Mouse (Mus musculus) hindbrain, embryonic 13.5 days (tissue): ENCODE measurements around the gene Tmem266. TPM values are rescaled to one million over a fixed set of nuclear protein-coding genes. Genes with fewer than 3 reads are reported as not detected.
A peak's percentile ranks its signal among the peaks of the same experiment; 100 is the strongest.

Experiments
- ATAC-seq: fragments of 200-750 bp; cut with Nextera tagmentation; 2 replicates; pipeline ENCODE4 v1.8.0; 2017; ENCODE audit warnings: moderate TSS enrichment; ENCODE audit not compliant: low FRiP score
- H3K27ac ChIP-seq: fragments of 300-500 bp; sonication (generic); 2 replicates; pipeline ENCODE4 v1.5.1; 2015; ENCODE audit warnings: inconsistent platforms, mild to moderate bottlenecking, moderate library complexity
- H3K27me3 ChIP-seq: fragments of 300-500 bp; sonication (generic); 2 replicates; pipeline ENCODE4 v1.6.1; 2015; ENCODE audit warnings: mild to moderate bottlenecking, inconsistent platforms
- H3K36me3 ChIP-seq: fragments of 300-500 bp; sonication (generic); 2 replicates; pipeline ENCODE4 v1.6.1; 2015; ENCODE audit warnings: mild to moderate bottlenecking, inconsistent platforms
- H3K4me1 ChIP-seq: fragments of 300-500 bp; sonication (generic); replicated peaks from 2 replicates; pipeline ENCODE4 v1.6.1; 2015; ENCODE audit warnings: inconsistent platforms
- H3K4me2 ChIP-seq: fragments of 300-500 bp; sonication (generic); 2 replicates; pipeline ENCODE4 v1.6.1; 2015; ENCODE audit warnings: inconsistent platforms, mild to moderate bottlenecking, moderate library complexity
- H3K4me3 ChIP-seq: fragments of 300-500 bp; sonication (generic); 2 replicates; pipeline ENCODE4 v1.5.1; 2015; ENCODE audit warnings: mild to moderate bottlenecking, inconsistent platforms
- H3K9ac ChIP-seq: fragments of 300-500 bp; sonication (generic); 2 replicates; pipeline ENCODE4 v1.6.1; 2015; ENCODE audit warnings: mild to moderate bottlenecking, inconsistent platforms
- H3K9me3 ChIP-seq: fragments of 300-500 bp; sonication (generic); 2 replicates; pipeline ENCODE4 v1.6.1; 2016; ENCODE audit warnings: inconsistent platforms
- WGBS: fragments of 180-500 bp; shearing (Covaris S2); methylation state at CpG from one replicate; pipeline ENCODE4 v1.1.7; 2015; 5-methylcytosine and 5-hydroxymethylcytosine counted together
- polyA plus RNA-seq: library from polyadenylated mRNA; unstranded; fragments of >200 nt; fragmentation: Nextera tagmentation; extraction: Ambion mirVana; gene quantifications from 2 replicates; pipeline ENCODE4 v1.2.1, GENCODE M21; 2015

Tmem266 gene
- polyA plus RNA-seq, 1 experiment from 2014 or later, result 3.1 TPM

DNA sequence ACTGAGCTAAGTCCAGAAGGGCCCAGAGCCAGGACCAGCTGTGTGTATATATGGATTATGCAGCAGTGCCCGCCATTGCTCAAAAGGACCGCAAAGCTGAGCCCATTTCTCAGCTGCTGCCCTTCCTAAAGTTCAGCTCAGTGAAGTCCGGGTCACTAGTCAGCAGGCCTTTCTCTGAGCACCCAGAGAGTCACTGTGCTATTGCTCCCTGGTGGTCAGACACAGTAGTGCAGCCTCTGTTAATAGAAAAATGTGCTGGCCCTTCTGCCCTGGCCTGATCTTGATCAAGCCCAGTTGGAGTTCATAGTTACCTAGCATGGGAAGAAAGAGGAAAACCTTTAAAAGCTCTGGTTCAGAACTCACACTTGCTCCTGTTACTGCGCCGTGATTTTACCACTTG lies 55.7 kb downstream of the Tmem266 start:
- 27% methylated on average over 5 of the region's 5 CpGs for WGBS
- no peak for ATAC-seq

DNA sequence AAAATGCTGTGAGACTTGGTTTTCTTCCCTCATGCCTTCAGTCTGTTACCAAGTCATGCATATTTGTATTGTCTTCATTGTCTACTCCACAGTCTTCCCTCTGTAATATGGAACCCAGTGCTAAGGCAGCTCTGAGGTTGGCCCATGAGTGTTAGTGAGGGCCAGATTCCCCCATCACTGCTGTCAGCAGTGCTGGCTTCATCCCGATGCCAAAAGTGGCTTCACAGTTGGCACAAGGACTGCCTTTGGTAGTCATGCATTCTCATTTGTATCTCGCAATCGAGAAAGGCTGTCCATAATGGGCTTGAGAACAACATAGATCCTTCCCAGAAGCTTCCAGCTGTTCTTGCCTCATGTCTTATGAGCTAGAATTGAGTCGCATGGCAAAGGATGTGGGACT lies 59.4 kb downstream of the Tmem266 start:
- ATAC-seq, result no peak
- no peaks in the 10 kb centered on the region for H3K36me3 ChIP-seq

More for the DNA sequence above, 55.7 kb downstream of the Tmem266 start:
- Histone ChIP-seq H3K36me3 (no peaks in the 10 kb centered on the region), H3K27me3 (no peaks in the 10 kb centered on the region), H3K4me1 (no peaks in the 10 kb centered on the region), H3K9ac (no peak overlapping the region), H3K9me3 (no peaks in the 10 kb centered on the region), H3K4me3 (no peak overlapping the region), H3K27ac (no peak overlapping the region), H3K4me2 (no peak overlapping the region)

DNA sequence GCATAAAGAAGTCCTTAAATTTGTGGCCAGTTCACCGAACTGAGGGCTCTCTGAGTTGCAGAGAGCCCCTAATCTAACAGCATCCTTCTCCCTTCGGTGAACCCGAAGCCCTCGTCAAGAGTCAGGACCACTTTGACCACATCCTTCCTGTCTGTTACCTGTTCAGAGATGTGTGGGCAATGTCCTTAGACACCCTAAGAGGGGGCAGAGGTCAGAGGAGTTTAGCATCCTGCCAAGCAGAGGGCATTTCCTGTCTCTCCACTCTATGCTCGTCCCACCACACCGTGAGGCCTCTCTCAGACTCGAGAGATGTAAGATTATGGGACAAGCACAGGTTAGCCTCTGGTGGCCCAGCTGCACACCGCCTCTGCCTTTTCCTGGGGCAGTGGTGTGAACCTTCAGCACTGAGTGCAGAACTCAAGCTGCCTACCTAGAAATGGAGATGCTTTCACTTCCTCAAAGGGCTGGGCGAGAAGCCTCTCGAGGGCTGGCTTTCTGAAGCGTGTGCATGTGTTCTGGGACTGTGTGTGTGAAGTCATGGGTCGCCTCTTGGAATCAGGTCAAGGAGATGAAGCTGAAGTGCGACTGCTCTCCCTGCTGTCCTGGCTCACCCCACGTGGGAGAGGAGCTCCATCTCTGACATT lies 61.3 kb downstream of the Tmem266 start:
- no peak for ATAC-seq
- Histone ChIP-seq H3K9me3 (no peaks in the 10 kb centered on the region), H3K27ac (no peak overlapping the region), H3K4me2 (no peak overlapping the region), H3K36me3 (no peaks in the 10 kb centered on the region), H3K27me3 (no peaks in the 10 kb centered on the region), H3K9ac (no peak overlapping the region), H3K4me1 (peaks cover 6% of the 10 kb centered on the region), H3K4me3 (no peak overlapping the region)
- 85% methylated on average over 14 of the region's 14 CpGs for WGBS

More for the DNA sequence above, 59.4 kb downstream of the Tmem266 start:
- 95% methylated on average over 4 of the region's 4 CpGs for WGBS
- H3K4me2 ChIP-seq, result no peak overlapping the region
- H3K27ac ChIP-seq, result no peak overlapping the region
- no peak overlapping the region for H3K4me3 ChIP-seq
- no peak overlapping the region for H3K9ac ChIP-seq
- no peaks in the 10 kb centered on the region for H3K9me3 ChIP-seq
- no peaks in the 10 kb centered on the region for H3K4me1 ChIP-seq
- no peaks in the 10 kb centered on the region for H3K27me3 ChIP-seq

DNA sequence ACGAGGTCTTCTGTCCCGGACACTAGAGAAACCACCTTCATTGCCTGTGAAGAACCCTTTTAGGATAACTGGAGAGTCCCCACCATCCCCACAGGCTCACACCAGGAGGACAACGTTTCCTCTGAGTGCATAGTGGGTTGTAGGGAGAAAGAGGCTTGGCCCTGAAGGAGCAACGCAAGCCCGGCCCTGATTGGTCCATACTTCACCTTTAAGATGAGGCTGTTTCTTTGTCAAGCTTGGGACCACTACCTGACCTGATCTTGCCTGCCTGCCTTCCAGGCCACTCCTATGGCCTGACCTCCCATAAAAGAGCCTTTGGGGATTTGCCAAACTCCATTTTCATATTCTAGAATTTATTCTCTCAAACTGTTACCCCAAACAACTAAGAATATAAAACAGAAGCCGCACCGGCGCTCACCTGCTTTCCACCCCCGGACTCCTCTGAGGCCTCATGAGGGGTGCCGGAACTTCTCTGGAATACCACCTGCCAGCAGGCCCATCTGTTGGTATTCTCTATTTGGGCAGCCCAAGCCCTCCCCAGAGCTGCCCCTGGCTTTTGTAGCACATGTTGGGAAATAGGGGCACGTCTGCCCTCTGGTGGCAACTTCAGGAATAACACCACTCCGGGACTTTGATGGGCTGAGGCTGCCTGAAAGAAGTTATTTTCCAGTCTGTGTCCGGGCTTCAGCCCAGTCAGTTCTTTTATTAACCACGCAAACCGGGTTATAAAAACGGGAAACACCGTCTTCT lies 65.4 kb downstream of the Tmem266 start:
- WGBS, result 31% methylated on average over 17 of the region's 17 CpGs
- H3K36me3 ChIP-seq, result no peaks in the 10 kb centered on the region

DNA sequence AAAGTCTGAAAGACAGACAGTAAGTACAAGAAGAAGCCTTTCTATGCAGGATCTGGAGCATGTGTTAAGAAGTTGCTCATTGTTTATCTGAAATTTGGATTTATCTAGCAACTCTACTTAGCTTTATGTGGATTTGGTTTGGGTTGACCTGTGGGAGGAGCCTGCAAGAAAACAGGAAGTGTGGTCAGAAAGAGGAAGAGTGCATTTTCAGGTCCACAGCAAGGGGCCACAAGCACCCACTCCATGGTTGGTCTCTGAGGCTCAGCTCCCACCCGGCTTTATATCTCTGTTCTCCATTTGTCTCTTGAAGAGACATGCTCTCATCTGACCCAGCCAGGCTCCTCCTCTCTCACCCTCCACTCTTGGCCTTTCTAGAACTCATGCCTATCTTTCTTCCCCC lies 68.9 kb downstream of the Tmem266 start:
- Histone ChIP-seq H3K4me3 (no peak overlapping the region), H3K9ac (no peak overlapping the region), H3K4me1 (peaks cover 6% of the 10 kb centered on the region), H3K27ac (no peak overlapping the region), H3K9me3 (no peaks in the 10 kb centered on the region), H3K36me3 (0 out of 2 replicates have a peak, but pooled peaks cover 2% of the 10 kb centered on the region), H3K4me2 (no peak overlapping the region), H3K27me3 (no peaks in the 10 kb centered on the region)
- ATAC-seq, result no peak
- 90% methylated on average over 1 of the region's 1 CpGs for WGBS

More for the DNA sequence above, 65.4 kb downstream of the Tmem266 start:
- Histone ChIP-seq H3K27ac (no peak overlapping the region), H3K9me3 (no peaks in the 10 kb centered on the region), H3K9ac (no peak overlapping the region), H3K4me1 (peaks cover 6% of the 10 kb centered on the region), H3K4me2 (0 out of 2 replicates have a peak overlapping the region, but pooled peaks have one; percentile 6), H3K4me3 (no peak overlapping the region), H3K27me3 (no peaks in the 10 kb centered on the region)
- peak; percentile 69; the same call in 1 of the 2 replicates for ATAC-seq

DNA sequence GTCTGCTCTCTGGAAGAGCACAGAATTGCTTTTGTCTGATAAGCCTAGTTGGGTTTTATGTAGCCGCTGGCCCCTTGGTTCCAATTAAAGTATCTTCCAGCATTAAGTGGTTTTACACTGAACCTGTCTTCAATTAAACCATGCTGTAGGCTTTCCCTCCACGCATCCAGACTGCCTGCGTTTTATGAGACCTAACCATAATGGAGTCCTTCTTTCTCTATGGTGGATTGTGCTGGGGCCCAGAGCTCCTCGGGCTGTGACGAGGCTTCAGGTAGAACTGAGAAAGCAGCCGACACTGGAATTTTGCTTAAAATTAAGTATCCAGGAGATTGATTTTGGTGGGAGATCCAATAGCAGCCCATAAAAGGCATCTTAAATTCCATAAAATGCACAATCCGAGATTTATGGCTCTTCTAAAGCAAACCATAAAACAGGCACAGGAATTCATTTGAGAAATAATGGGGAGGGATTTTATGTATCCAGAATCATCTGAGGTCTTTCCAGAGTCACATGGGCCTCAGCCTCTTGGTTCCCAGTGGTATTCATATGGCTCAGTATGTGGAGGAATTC lies 72.4 kb downstream of the Tmem266 start:
- Histone ChIP-seq H3K27ac (no peak overlapping the region), H3K4me3 (no peak overlapping the region), H3K4me2 (no peak overlapping the region), H3K4me1 (no peaks in the 10 kb centered on the region), H3K36me3 (0 out of 2 replicates have a peak, but pooled peaks cover 3% of the 10 kb centered on the region), H3K27me3 (no peaks in the 10 kb centered on the region), H3K9ac (no peak overlapping the region), H3K9me3 (no peaks in the 10 kb centered on the region)
- ATAC-seq, result no peak
- 89% methylated on average over 7 of the region's 7 CpGs for WGBS

DNA sequence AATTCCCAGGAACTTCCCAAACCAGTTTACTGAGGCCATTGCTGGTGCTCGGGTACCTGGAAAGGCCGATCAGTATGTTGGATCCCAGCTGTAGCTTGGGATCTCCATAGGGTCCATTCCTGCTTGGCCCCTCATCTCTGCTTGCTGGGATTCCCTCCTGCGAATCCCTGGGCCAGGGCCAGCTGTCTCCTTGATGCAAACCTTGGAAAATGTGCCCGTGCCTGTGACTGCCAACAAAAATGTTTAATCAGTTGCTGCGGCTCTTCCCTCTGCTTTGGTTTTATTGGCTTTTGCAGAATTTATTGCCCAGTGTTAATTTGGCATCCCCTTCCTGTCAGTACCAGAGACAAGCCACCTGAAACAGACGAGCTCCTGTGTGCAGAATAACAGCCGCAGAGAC lies 75.6 kb downstream of the Tmem266 start:
- Histone ChIP-seq H3K4me2 (no peak overlapping the region), H3K9ac (no peak overlapping the region), H3K9me3 (no peaks in the 10 kb centered on the region), H3K4me3 (no peak overlapping the region), H3K36me3 (0 out of 2 replicates have a peak, but pooled peaks cover 3% of the 10 kb centered on the region), H3K27ac (no peak overlapping the region), H3K4me1 (peaks cover 10% of the 10 kb centered on the region), H3K27me3 (no peaks in the 10 kb centered on the region)
- ATAC-seq, result no peak
- 75% methylated on average over 7 of the region's 7 CpGs for WGBS

DNA sequence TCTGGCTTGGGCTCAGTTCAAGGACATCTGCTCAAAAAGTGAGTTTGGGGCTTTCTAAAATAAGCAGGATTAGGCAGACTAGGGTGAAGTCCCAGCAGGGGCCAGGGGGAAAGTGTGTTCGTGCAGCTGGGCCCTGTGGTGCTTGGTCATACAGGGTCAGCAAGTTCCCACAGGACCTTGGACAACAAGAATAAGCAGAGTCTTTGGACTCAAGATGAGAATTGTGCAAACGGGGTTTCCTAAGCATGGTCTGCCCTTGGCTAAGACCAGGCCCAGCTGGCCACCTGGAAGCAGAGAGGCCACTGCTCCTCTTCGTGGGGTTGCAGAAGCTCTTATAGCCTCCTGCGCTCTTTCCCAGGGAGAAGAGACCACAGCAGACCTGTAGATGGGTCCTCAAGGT lies 77.5 kb downstream of the Tmem266 start:
- Histone ChIP-seq H3K27ac (no peak overlapping the region), H3K4me2 (no peak overlapping the region), H3K27me3 (no peaks in the 10 kb centered on the region), H3K9ac (no peak overlapping the region), H3K36me3 (0 out of 2 replicates have a peak, but pooled peaks cover 3% of the 10 kb centered on the region), H3K9me3 (no peaks in the 10 kb centered on the region), H3K4me3 (no peak overlapping the region), H3K4me1 (peaks cover 19% of the 10 kb centered on the region)
- WGBS, result 88% methylated on average over 4 of the region's 4 CpGs
- no peak for ATAC-seq

DNA sequence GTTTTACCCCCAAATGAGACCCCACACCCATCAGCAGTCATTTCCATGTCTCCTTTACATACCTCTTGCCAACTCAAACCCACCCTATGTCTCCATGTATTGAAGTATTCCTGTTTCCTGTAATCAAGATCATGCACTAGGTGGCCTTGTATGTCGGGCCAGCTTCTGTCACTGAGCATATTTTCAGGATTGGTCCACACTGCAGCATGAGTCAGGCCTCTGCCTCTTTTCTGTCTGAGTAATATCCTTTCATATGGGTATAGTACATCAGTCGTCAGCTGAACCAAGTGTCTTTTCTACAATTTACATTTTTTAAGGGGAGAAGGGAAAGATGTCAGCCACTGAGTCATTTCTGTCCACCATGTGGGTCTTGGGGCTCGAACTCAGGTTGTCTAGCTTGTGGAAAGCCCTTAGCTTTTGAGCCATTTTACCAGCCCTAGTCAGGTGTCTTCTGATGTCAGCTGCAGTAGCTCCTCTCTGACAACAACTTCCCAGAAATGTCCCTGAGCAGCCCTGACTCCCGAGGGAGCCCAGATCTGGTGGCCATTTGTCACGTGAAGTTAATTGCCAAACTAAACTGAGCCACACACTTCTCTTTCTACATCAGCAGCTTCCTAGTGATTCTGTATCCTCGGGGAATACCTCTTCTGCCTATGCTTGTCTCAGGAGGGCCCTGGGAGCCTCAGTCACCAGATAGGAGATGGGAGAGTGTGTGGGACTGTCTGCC lies 78.4 kb downstream of the Tmem266 start:
- 80% methylated on average over 6 of the region's 6 CpGs for WGBS
- ATAC-seq, result no peak
- Histone ChIP-seq H3K27ac (no peak overlapping the region), H3K9me3 (no peaks in the 10 kb centered on the region), H3K4me2 (no peak overlapping the region), H3K27me3 (no peaks in the 10 kb centered on the region), H3K4me3 (no peak overlapping the region), H3K9ac (no peak overlapping the region), H3K4me1 (peaks cover 24% of the 10 kb centered on the region), H3K36me3 (0 out of 2 replicates have a peak, but pooled peaks cover 3% of the 10 kb centered on the region)

DNA sequence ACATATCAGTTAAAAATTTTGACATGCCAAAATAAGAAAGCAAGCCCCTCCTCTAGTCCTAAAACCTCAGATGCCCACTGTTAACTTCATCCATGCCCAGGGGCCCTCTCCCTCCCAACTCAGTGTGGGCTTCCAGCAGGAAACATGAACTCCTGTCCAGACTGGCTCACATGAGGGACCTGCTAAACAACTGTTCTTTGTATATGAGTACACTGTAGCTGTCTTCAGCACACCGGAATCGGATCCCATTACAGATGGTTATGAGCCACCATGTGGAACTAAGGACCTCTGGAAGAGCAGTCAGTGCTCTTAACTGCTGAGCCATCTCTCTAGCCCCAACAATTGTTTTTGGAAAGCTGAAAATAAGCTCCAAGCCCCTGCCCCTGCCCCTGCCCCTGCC lies 80.1 kb downstream of the Tmem266 start:
- Histone ChIP-seq H3K4me2 (no peak overlapping the region), H3K9ac (no peak overlapping the region), H3K27me3 (no peaks in the 10 kb centered on the region), H3K9me3 (no peaks in the 10 kb centered on the region), H3K4me1 (peaks cover 29% of the 10 kb centered on the region), H3K4me3 (no peak overlapping the region), H3K27ac (0 out of 2 replicates have a peak overlapping the region, but pooled peaks have one; percentile 40), H3K36me3 (no peaks in the 10 kb centered on the region)
- 46% methylated on average over 2 of the region's 2 CpGs for WGBS
- no peak for ATAC-seq

DNA sequence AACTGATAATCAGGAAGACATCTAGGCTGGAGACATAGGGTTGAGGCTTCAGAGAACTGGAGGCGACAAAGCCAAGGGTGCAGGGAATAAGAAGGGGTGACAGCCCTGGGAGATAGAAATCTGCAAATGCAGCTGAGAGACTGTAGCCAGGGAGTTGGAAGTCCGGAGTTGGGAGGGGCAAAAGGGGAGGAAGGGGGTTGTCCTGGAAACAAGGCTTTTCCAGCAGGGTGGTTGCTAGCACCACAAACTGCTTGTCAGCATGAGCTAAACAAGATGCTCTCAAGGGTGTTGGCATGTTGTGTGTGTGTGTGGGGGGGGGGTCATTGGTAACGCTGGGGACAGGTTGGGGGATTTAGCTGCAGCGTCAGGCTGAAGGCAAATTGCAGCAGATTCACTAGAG lies 82.1 kb downstream of the Tmem266 start:
- Histone ChIP-seq H3K4me2 (no peak overlapping the region), H3K4me1 (peaks cover 29% of the 10 kb centered on the region), H3K27ac (no peak overlapping the region), H3K27me3 (no peaks in the 10 kb centered on the region), H3K9ac (no peak overlapping the region), H3K9me3 (no peaks in the 10 kb centered on the region), H3K4me3 (no peak overlapping the region), H3K36me3 (no peaks in the 10 kb centered on the region)
- 23% methylated on average over 4 of the region's 4 CpGs for WGBS
- no peak for ATAC-seq

DNA sequence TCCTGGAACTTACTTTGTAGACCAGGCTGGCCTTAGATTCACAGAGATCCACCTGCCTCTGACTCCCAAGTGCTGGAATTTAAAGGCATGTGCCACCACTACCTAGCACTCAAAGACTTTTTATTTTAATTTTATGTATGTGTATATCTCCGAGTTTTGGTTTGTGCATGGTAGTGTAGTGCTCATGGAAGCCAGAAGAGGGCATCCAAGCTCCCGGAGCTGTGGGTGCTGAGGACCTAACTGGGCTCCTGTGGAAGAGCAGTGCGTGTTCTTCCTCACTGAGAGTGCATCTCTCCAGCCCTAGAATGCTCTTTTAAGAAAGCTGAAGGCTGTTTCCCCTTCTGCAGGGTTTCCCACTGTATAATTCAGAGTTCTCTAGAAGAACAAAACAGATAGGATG lies 83.1 kb downstream of the Tmem266 start:
- Histone ChIP-seq H3K9ac (no peak overlapping the region), H3K27me3 (no peaks in the 10 kb centered on the region), H3K4me3 (no peak overlapping the region), H3K36me3 (no peaks in the 10 kb centered on the region), H3K9me3 (no peaks in the 10 kb centered on the region), H3K4me2 (no peak overlapping the region), H3K4me1 (peaks cover 29% of the 10 kb centered on the region), H3K27ac (no peak overlapping the region)
- ATAC-seq, result no peak
- 61% methylated on average over 3 of the region's 3 CpGs for WGBS
